Mouse (Mus musculus) monocyte, adult 5-6 weeks (primary cell): ENCODE results near the gene Asic1. TPM values are rescaled to one million over a fixed set of nuclear protein-coding genes. Genes with fewer than 3 reads are reported as not detected.
A peak's percentile ranks its signal among the peaks of the same experiment; 100 is the strongest.
"Not testable (repeated sequence)": the region's sequence is repeated elsewhere in the genome, so short reads cannot be mapped to it uniquely, and the experiment has no call there.

Experiments used
- ATAC-seq: fragments of 153-309, 156-312 bp; replicated peaks from 2 replicates; pipeline ENCODE4 v1.8.0; 2017; ENCODE audit warnings: mild to moderate bottlenecking; ENCODE audit not compliant: low TSS enrichment, insufficient number of reproducible peaks, severe bottlenecking, poor library complexity, low FRiP score
- total RNA-seq: library from RNA; stranded (forward); fragments of 200-1000, 200-491, 200-594 nt; gene quantifications from 3 replicates; pipeline ENCODE4 v1.2.3, GENCODE M21; 2017

The Asic1 gene
- total RNA-seq, 1 experiment from 2014 or later: not detected

GRCm38 (mm10) chr15:99714858-99715257, 44.7 kb downstream of the Asic1 start:
- peak; percentile 62; the same call in 1 of the 2 replicates for ATAC-seq

GRCm38 (mm10) chr15:99715361-99715865, 45.2 kb downstream of the Asic1 start:
- ATAC-seq: no peak

GRCm38 (mm10) chr15:99715982-99716746, 46.0 kb downstream of the Asic1 start:
- ATAC-seq: no peak

GRCm38 (mm10) chr15:99716814-99717213, 46.6 kb downstream of the Asic1 start:
- ATAC-seq: no peak

- no peak for ATAC-seq
These were observed 47.5 kb downstream of the Asic1 start, which contains the start of gene Gpd1 for GRCm38 (mm10) chr15:99717386-99718334. TSS of gene Gpd1 (plus strand) at chr15:99717515.

GRCm38 (mm10) chr15:99718461-99719021, 48.4 kb downstream of the Asic1 start:
- ATAC-seq: no peak

- ATAC-seq: no peak
These were observed 49.7 kb downstream of the Asic1 start for GRCm38 (mm10) chr15:99719865-99720264.

GRCm38 (mm10) chr15:99721921-99722743, 52.0 kb downstream of the Asic1 start:
- ATAC-seq: no peak

GRCm38 (mm10) chr15:99723120-99723514, 52.9 kb downstream of the Asic1 start:
- no peak for ATAC-seq

GRCm38 (mm10) chr15:99723515-99724291, 53.5 kb downstream of the Asic1 start:
- peak; percentile 29; the same call in 1 of the 2 replicates for ATAC-seq

GRCm38 (mm10) chr15:99724292-99725021, 54.3 kb downstream of the Asic1 start:
- ATAC-seq: 0 out of 2 replicates have a peak, but pooled peaks have one; percentile 0

- ATAC-seq: peak; percentile 81
These were observed 55.4 kb downstream of the Asic1 start, which contains the start of gene Cox14 for GRCm38 (mm10) chr15:99725341-99726155. TSS of gene Cox14 (plus strand) at chr15:99725618.

GRCm38 (mm10) chr15:99726549-99726948, 56.4 kb downstream of the Asic1 start:
- no peak for ATAC-seq

GRCm38 (mm10) chr15:99727039-99727438, 56.9 kb downstream of the Asic1 start:
- not testable (repeated sequence) for ATAC-seq

- ATAC-seq: no peak
These were observed 57.4 kb downstream of the Asic1 start for GRCm38 (mm10) chr15:99727525-99727924.

GRCm38 (mm10) chr15:99728211-99728610, 58.0 kb downstream of the Asic1 start:
- ATAC-seq: no peak
